Mouse (Mus musculus) ES-Bruce4 (cell line): Measurements from ENCODE around the gene Tnrc6c.

ENCODE experiments used
- CTCF ChIP-seq: IDR thresholded peaks from one replicate; pipeline ENCODE4 v1.8.1; 2011; ENCODE audit warnings: low read depth, low read length
- EP300 ChIP-seq: IDR thresholded peaks from 2 replicates; pipeline ENCODE4 v1.6.1; 2011; ENCODE audit warnings: low read depth, low read length; ENCODE audit not compliant: insufficient read depth
- POLR2A ChIP-seq: IDR thresholded peaks from one replicate; pipeline ENCODE4 v1.8.1; 2011; ENCODE audit warnings: low read length; ENCODE audit not compliant: insufficient read depth

- TF ChIP-seq CTCF (no peak), POLR2A (no peak), EP300 (no peak)
Measured at GRCm38 (mm10) chr11:117806781-117807180, 152.7 kb downstream of the Tnrc6c start.
